Mouse (Mus musculus): ENCODE measurements around the gene Slc25a28.
A peak's percentile ranks its signal among the peaks of the same experiment; 100 is the strongest.

DNA sequence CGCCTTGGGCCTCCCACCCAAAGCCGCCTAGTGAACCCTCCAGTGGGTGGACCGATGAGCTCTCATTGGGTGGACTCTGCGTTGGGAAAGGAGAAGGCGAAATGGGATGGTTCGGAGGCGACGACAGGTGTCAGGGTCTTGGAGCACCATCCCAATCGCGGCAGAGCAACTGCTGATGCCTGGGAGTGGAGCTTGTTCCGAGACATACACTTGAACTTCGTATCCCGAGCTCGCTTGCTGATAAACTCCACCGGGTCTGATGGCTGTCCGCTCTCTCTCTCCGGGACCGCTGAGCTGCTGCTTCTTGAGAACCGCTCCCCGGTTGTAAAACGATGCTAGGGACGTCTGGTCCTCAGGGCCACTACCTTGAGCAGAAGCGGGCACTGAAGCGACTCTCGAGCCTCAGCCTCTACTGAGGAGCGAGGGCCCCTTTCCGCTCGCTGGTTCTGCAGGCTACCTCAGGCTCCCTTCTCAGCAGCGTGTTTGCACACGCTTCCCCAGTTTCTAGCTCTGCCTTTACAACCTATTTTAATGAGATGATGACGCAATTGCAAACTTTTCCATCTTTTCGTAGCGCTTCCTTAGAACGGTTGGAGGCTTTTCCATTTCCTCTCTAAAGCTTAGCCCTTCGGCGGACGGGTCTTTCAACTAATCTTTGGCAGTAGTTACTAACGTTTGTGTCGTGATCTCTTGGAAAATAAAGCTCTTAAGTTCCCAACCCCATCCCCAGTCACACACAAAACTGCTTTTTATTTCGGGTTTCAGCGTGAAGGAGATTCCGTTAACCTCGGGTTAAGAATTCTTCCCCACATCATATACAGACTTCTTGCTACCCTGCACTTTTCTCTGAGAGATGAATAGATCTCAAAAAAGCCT lies 1.1 kb upstream of the Slc25a28 start:
- no peak for TF ChIP-seq CTCF (IDR thresholded peaks at IDR 0.05; ENCODE audit: control insufficient read depth, insufficient read depth, insufficient read length)
- TF ChIP-seq MYOG (IDR thresholded peaks at IDR 0.05; ENCODE audit: control insufficient read depth, extremely low read depth, insufficient read length): no peak
- no peak for TF ChIP-seq USF1 (IDR thresholded peaks at IDR 0.05; ENCODE audit: low read depth)
- TF ChIP-seq CEBPB (IDR thresholded peaks at IDR 0.05; ENCODE audit: low read depth): peak; percentile 76
- no peak for TF ChIP-seq MAX (IDR thresholded peaks at IDR 0.05)

Data from C2C12 (cell line).